Mouse (Mus musculus) bone marrow macrophage, adult 2 months (primary cell): ENCODE results near the gene Pam16.

Experiments
- CTCF ChIP-seq: IDR thresholded peaks from 2 replicates; pipeline ENCODE4 v1.5.1; 2012; ENCODE audit warnings: low read depth, mild to moderate bottlenecking, low read length, moderate library complexity
- POLR2A ChIP-seq: IDR thresholded peaks from 2 replicates; pipeline ENCODE4 v1.6.1; 2012; ENCODE audit warnings: mild to moderate bottlenecking, low read depth, low read length, borderline replicate concordance

DNA sequence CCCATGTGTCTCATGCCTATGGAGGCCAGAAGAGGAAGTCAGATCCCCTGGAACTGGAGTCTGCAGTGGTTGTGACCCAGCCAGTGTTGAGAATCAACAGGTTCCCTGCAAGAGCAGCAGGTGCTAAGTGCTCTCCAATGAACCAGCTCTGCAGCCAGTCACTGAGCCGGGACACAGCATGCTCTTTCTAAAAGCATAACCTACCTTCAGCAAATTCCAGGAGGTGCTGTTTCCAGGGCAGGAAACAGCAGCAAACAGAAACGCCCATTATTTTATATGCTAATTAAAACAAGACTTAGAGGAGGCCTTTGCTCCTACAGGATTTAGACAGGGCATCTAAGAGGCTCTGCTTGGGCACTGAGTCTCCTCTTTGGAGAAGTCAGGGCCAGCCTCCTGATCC is 48.8 kb downstream of the Pam16 start:
- TF ChIP-seq POLR2A (no peak), CTCF (no peak)
